Mouse (Mus musculus) MEL (cell line): ENCODE measurements around the gene Slc46a2. TPM values are rescaled to one million over a fixed set of nuclear protein-coding genes. Genes with fewer than 3 reads are reported as not detected.

Experiments used
- DNase-seq: peaks from one replicate; pipeline ENCODE4 v3.0.0; 2011; ENCODE audit warnings: low read depth, low spot score
- H3K27ac ChIP-seq: 2 replicates; pipeline ENCODE4 v1.5.1; 2012; ENCODE audit warnings: low read depth, mild to moderate bottlenecking, control low read depth, low read length, moderate library complexity; ENCODE audit not compliant: control insufficient read depth
- H3K27me3 ChIP-seq, 2 experiments: fragments of 150-350 bp in 1 of 2; sonication (generic) in 1 of 2; 2 replicates each; pipeline ENCODE4 v1.6.1; 2012; ENCODE audit warnings: low read length in 2 of 2, mild to moderate bottlenecking in 2 of 2, improper control_type of control experiment in 1 of 2, moderate library complexity in 1 of 2; ENCODE audit not compliant: insufficient read depth in 2 of 2, control insufficient read depth in 1 of 2
- H3K36me3 ChIP-seq, 2 experiments: 2 replicates each; pipeline ENCODE4 v1.6.1; 2012 to 2014; ENCODE audit warnings: low read length in 2 of 2, improper control_type of control experiment in 1 of 2, inconsistent platforms in 1 of 2, mild to moderate bottlenecking in 1 of 2; ENCODE audit not compliant: insufficient read depth in 2 of 2, control insufficient read depth in 1 of 2
- H3K4me1 ChIP-seq, 2 experiments: fragments of 150-350 bp in 1 of 2; sonication (generic) in 1 of 2; 2 replicates each; pipeline ENCODE4 v1.6.1; 2012; ENCODE audit warnings: low read length in 2 of 2, improper control_type of control experiment in 1 of 2, mild to moderate bottlenecking in 1 of 2; ENCODE audit not compliant: insufficient read depth in 2 of 2, control insufficient read depth in 1 of 2
- H3K4me3 ChIP-seq, 2 experiments: fragments of 150-350 bp in 1 of 2; sonication (generic) in 1 of 2; 2 replicates each; pipeline ENCODE4 v1.5.1; 2012; ENCODE audit warnings: low read depth in 2 of 2, low read length in 2 of 2, mild to moderate bottlenecking in 2 of 2, moderate library complexity in 2 of 2, control low read depth in 1 of 2, improper control_type of control experiment in 1 of 2; ENCODE audit not compliant: control insufficient read depth in 1 of 2, insufficient read depth in 1 of 2
- H3K79me2 ChIP-seq: 2 replicates; pipeline ENCODE4 v1.6.1; 2012; ENCODE audit warnings: mild to moderate bottlenecking, low read length, moderate library complexity; ENCODE audit not compliant: control insufficient read depth, poor library complexity, insufficient read depth
- H3K9ac ChIP-seq: 2 replicates; pipeline ENCODE4 v1.6.1; 2012; ENCODE audit warnings: low read depth, mild to moderate bottlenecking, control low read depth, low read length, moderate library complexity; ENCODE audit not compliant: control insufficient read depth, poor library complexity, severe bottlenecking
- H3K9me3 ChIP-seq: fragments of 150-350 bp; sonication (generic); replicated peaks from 2 replicates; pipeline ENCODE4 v1.6.1; 2012; ENCODE audit warnings: mild to moderate bottlenecking, low read length, improper control_type of control experiment, moderate library complexity; ENCODE audit not compliant: insufficient read depth
- BHLHE40 ChIP-seq: IDR thresholded peaks from 2 replicates; pipeline ENCODE4 v1.6.1; 2012; ENCODE audit warnings: low read depth, mild to moderate bottlenecking, inconsistent platforms, low read length, improper control_type of control experiment, borderline replicate concordance
- CHD1 ChIP-seq: IDR thresholded peaks from 2 replicates; pipeline ENCODE4 v1.6.1; 2012; ENCODE audit warnings: low read depth, mild to moderate bottlenecking, inconsistent platforms, low read length, improper control_type of control experiment
- CTCF ChIP-seq, 3 experiments: IDR thresholded peaks in 2 of 3; conservative IDR thresholded peaks in 1 of 3; 2 replicates each; pipeline ENCODE4 v1.5.1; 2011 to 2012; ENCODE audit warnings: low read length in 3 of 3, low read depth in 2 of 3, mild to moderate bottlenecking in 2 of 3, improper control_type of control experiment in 1 of 3, inconsistent platforms in 1 of 3, mixed read lengths in 1 of 3, moderate library complexity in 1 of 3; ENCODE audit not compliant: control insufficient read depth in 1 of 3, insufficient read depth in 1 of 3, poor library complexity in 1 of 3, severe bottlenecking in 1 of 3
- EP300 ChIP-seq, 2 experiments: IDR thresholded peaks; 2 replicates each; pipeline ENCODE4 v1.6.1; 2011; ENCODE audit warnings: improper control_type of control experiment in 2 of 2, low read length in 2 of 2, low read depth in 1 of 2, mild to moderate bottlenecking in 1 of 2
- JUND ChIP-seq: IDR thresholded peaks from 2 replicates; pipeline ENCODE4 v1.6.1; 2011; ENCODE audit warnings: low read depth, mild to moderate bottlenecking, improper control_type of control experiment, low read length
- KAT2A ChIP-seq: conservative IDR thresholded peaks from 2 replicates; pipeline ENCODE4 v1.6.1; 2012; ENCODE audit warnings: low read depth, low read length, improper control_type of control experiment, inconsistent platforms
- MAFK ChIP-seq: IDR thresholded peaks from 2 replicates; pipeline ENCODE4 v1.6.1; 2011; ENCODE audit warnings: low read depth, mild to moderate bottlenecking, low read length, improper control_type of control experiment, borderline replicate concordance
- MAZ ChIP-seq: IDR thresholded peaks from 2 replicates; pipeline ENCODE4 v1.6.1; 2012; ENCODE audit warnings: low read depth, mild to moderate bottlenecking, inconsistent platforms, low read length, improper control_type of control experiment
- MXI1 ChIP-seq: IDR thresholded peaks from 2 replicates; pipeline ENCODE4 v1.6.1; 2011; ENCODE audit warnings: mild to moderate bottlenecking, low read depth, low read length, improper control_type of control experiment
- MYB ChIP-seq: IDR thresholded peaks from 2 replicates; pipeline ENCODE4 v1.6.1; 2011; ENCODE audit warnings: mild to moderate bottlenecking, low read depth, low read length, improper control_type of control experiment
- MYC ChIP-seq: IDR thresholded peaks from 2 replicates; pipeline ENCODE4 v1.6.1; 2011; ENCODE audit warnings: low read depth, mild to moderate bottlenecking, low read length, improper control_type of control experiment, moderate library complexity
- POLR2AphosphoS2 ChIP-seq: IDR thresholded peaks from 2 replicates; pipeline ENCODE4 v1.6.1; 2011; ENCODE audit warnings: low read length, improper control_type of control experiment
- RCOR1 ChIP-seq: IDR thresholded peaks from 2 replicates; pipeline ENCODE4 v1.6.1; 2012; ENCODE audit warnings: low read depth, mild to moderate bottlenecking, inconsistent platforms, low read length, improper control_type of control experiment
- SMC3 ChIP-seq: IDR thresholded peaks from 2 replicates; pipeline ENCODE4 v1.6.1; 2011; ENCODE audit warnings: low read depth, low read length, improper control_type of control experiment
- UBTF ChIP-seq: IDR thresholded peaks from 2 replicates; pipeline ENCODE4 v1.6.1; 2012; ENCODE audit warnings: low read depth, mild to moderate bottlenecking, inconsistent platforms, low read length, improper control_type of control experiment, moderate library complexity, borderline replicate concordance; ENCODE audit not compliant: insufficient read depth
- ZKSCAN1 ChIP-seq: IDR thresholded peaks from 2 replicates; pipeline ENCODE4 v1.6.1; 2012; ENCODE audit warnings: low read depth, mild to moderate bottlenecking, inconsistent platforms, low read length, improper control_type of control experiment, moderate library complexity
- ZMIZ1 ChIP-seq: IDR thresholded peaks from 2 replicates; pipeline ENCODE4 v1.6.1; 2012; ENCODE audit warnings: low read depth, mild to moderate bottlenecking, inconsistent platforms, low read length, improper control_type of control experiment, moderate library complexity
- polyA plus RNA-seq, 2 experiments: library from polyadenylated mRNA; stranded (reverse) in 1 of 2; unstranded in 1 of 2; fragments of >175 nt in 1 of 2; fragments of >200 nt in 1 of 2; gene quantifications; 2 replicates each; pipeline versions ENCODE4 v1.2.1 to v1.2.4; 2012; ENCODE audit warnings: low replicate concordance in 2 of 2, low read depth in 1 of 2; ENCODE audit not compliant: insufficient read length in 2 of 2, insufficient read depth in 1 of 2, missing spikeins in 1 of 2
- total RNA-seq: library from RNA; depleted of rRNA; stranded (reverse); fragments of 300-350 nt; gene quantifications from 2 replicates; pipeline ENCODE4 v1.2.3, GENCODE M21; 2012

Slc46a2 gene
- total and polyA plus RNA-seq, 3 experiments: not detected

- H3K36me3 ChIP-seq: peaks cover 0 to 14% of the 10 kb centered on the region in 2 experiments; a peak in 2 of 4 replicates
Measured at GRCm38 (mm10) chr4:59861871-59862270, 53.0 kb downstream of the Slc46a2 start.

GRCm38 (mm10) chr4:59860431-59860830 is 54.4 kb downstream of the Slc46a2 start:
- H3K79me2 ChIP-seq: no peaks in the 10 kb centered on the region
- peaks cover 0 to 14% of the 10 kb centered on the region in 2 experiments; a peak in 2 of 4 replicates for H3K36me3 ChIP-seq
- no peak overlapping the region for H3K4me3 ChIP-seq
- H3K27me3 ChIP-seq: no peaks in the 10 kb centered on the region
- peaks cover 2 to 15% of the 10 kb centered on the region in 2 experiments; a peak in 2 of 4 replicates for H3K4me1 ChIP-seq
- no peak overlapping the region for H3K9ac ChIP-seq
- no peaks in the 10 kb centered on the region for H3K9me3 ChIP-seq
- TF ChIP-seq EP300 (IDR thresholded peaks at IDR 0.05; ENCODE audit: low read depth in 1 of 2, low read length in 2 of 2) (no peak), MAZ (no peak), MYB (no peak), ZMIZ1 (no peak), JUND (no peak)
- TF ChIP-seq, all 39 proteins: peak for 0
- no peak for DNase-seq
- no peak overlapping the region for H3K27ac ChIP-seq

More at GRCm38 (mm10) chr4:59861871-59862270, 53.0 kb downstream of the Slc46a2 start:
- TF ChIP-seq UBTF: no peak
- no peak for TF ChIP-seq JUND
- TF ChIP-seq KAT2A: no peak
- TF ChIP-seq BHLHE40: no peak
- no peak for TF ChIP-seq SMC3
- TF ChIP-seq MXI1: no peak
- no peak for TF ChIP-seq ZKSCAN1
- TF ChIP-seq CTCF (IDR thresholded peaks at IDR 0.05 in 2 of 3, conservative IDR thresholded peaks at IDR 0.05 in 1 of 3; ENCODE audit: control insufficient read depth in 1 of 3, insufficient read depth in 1 of 3, low read depth in 2 of 3, low read length in 3 of 3, poor library complexity in 1 of 3, severe bottlenecking in 1 of 3): no peak
- TF ChIP-seq ZMIZ1: no peak
- no peak for TF ChIP-seq MAFK
- TF ChIP-seq CHD1: no peak
- no peak for TF ChIP-seq MYC
- TF ChIP-seq RCOR1: no peak
- TF ChIP-seq EP300 (IDR thresholded peaks at IDR 0.05; ENCODE audit: low read depth in 1 of 2, low read length in 2 of 2): no peak
- TF ChIP-seq POLR2AphosphoS2: no peak
- no peaks in the 10 kb centered on the region for H3K9me3 ChIP-seq
- no peak for DNase-seq
- no peaks in the 10 kb centered on the region for H3K79me2 ChIP-seq
- H3K4me1 ChIP-seq: peaks cover 2 to 15% of the 10 kb centered on the region in 2 experiments; a peak in 2 of 4 replicates
- H3K27me3 ChIP-seq: no peaks in the 10 kb centered on the region
- H3K4me3 ChIP-seq: no peak overlapping the region
- no peak overlapping the region for H3K9ac ChIP-seq
- no peak overlapping the region for H3K27ac ChIP-seq
